Mouse (Mus musculus): Measurements from ENCODE around the gene Nodal. TPM values are rescaled to one million over a fixed set of nuclear protein-coding genes. Genes with fewer than 3 reads are reported as not detected.

Nodal gene
- polyA plus RNA-seq (2012; rRNA removed), result 0.09 and 0.12 TPM in 2 replicates

DNA sequence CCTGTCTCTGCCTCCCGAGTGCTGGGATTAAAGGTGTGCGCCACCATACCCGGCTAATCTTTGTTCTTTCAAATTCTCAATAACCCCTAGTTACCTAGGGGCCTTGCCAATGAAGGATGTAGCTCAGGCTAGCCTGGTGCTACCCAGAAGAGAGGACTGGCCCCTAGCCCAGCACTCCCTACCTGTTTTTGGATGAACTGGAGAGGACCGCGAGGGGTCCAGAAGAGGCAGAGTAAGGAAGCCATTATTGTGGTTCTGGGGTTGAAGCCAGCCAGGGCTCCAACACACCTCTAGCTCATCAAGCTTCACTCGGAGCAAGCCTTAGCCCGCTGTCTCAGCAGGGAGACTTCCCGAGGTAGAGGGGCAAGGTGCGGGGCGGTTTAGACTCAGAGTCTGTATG lies at the start of gene Nodal:
Gene Nodal (plus strand): TSS at position 301 of the 400 bp plus-strand sequence.
- no peak for DNase-seq (ENCODE audit: low read depth)
- TF ChIP-seq CTCF (IDR thresholded peaks at IDR 0.05; ENCODE audit: borderline replicate concordance, extremely low read depth, insufficient read depth, insufficient read length) (no peak), POLR2A (IDR thresholded peaks at IDR 0.05; ENCODE audit: borderline replicate concordance, extremely low read depth, insufficient read depth, insufficient read length, poor library complexity, severe bottlenecking) (no peak)

DNA sequence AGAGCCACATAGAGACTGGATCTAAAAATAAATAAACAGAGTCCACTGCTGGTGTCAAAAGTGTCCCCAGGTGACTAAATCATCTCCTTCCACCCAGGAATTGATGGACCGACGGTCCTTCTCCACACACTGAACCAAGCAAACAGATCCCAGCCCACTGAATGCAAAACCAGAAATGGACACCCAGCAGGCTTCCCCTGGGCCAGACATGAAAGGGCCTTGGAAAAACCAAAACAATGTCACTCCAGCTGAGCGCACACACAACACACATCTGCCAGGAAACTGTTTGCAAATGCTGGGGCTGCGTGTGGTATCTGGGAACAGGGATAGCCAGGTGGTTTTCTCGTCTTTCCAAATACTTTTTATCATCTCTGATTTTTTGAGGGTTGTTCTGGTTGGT lies 48.0 kb upstream of the Nodal start:
- no peak for DNase-seq (ENCODE audit: low read depth)
- TF ChIP-seq CTCF (IDR thresholded peaks at IDR 0.05; ENCODE audit: borderline replicate concordance, extremely low read depth, insufficient read depth, insufficient read length), result no peak
- TF ChIP-seq POLR2A (IDR thresholded peaks at IDR 0.05; ENCODE audit: borderline replicate concordance, extremely low read depth, insufficient read depth, insufficient read length, poor library complexity, severe bottlenecking), result no peak

DNA sequence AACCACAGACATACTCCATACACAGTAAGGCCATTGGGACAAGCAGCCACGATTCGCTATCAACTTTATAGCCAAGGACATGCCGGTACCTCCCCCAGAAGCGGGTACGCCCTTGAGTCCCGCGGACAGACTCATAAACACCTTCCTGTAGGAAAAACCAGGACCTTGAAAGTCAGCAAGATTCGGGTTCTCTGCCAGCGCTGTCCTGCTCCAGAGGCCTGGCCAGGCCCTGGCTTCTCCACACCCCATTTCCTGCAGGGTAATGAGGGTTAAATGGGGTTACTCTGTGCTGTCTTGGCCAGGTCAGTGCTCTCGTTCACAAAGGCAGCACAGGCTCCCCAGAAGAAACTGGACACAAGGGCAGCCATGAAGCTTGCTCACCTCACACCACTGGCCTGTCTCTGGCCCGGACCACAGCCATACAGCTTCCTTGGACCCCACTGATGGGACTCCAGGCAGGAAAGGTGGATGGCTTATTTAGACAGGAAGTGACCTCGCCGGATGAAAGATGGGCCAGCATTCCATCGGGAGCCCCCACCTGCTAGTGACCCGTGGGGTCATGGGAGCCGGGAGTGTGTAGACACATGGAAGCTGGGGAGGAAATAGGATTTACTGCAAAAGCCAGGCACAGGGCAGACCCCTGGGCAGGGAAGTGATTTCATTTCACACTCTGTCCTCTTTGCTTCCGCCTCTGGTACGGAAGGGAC lies 47.3 kb upstream of the Nodal start:
- DNase-seq (ENCODE audit: low read depth), result peak; percentile 8
- TF ChIP-seq CTCF (IDR thresholded peaks at IDR 0.05; ENCODE audit: borderline replicate concordance, extremely low read depth, insufficient read depth, insufficient read length) (no peak), POLR2A (IDR thresholded peaks at IDR 0.05; ENCODE audit: borderline replicate concordance, extremely low read depth, insufficient read depth, insufficient read length, poor library complexity, severe bottlenecking) (no peak)

DNA sequence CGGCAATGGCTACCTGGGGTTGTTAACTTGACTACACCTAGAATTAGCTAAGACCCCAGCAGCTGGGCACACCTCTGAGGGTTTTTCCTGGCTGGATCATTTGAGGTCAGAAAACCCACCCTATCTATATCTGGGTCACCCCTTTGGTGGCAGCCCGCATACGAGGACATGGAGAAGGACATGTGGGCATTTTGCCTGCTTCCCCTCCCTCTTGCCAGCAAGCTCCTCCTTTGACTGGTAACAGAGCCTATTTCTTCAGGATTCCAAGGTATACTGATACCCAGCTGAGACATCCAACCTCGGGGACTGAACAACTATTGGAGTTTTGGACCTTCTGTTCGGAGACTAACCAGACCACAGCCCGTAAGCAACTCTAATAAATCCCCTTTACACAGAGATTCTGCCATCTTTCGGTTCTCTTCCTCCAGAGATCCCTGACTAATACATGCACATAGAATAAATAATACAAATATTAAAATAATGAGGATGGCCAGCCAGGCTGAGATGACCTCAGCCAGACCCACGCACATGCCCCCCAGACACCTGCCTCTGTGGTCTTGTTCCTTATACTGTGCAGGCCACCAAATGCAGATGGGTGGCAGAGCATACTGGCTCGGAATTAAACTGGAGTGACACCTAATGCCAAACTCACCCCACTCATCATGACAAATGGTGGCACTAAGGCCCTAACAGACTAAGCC lies 45.7 kb upstream of the Nodal start:
- DNase-seq (ENCODE audit: low read depth), result no peak
- no peak for TF ChIP-seq CTCF (IDR thresholded peaks at IDR 0.05; ENCODE audit: borderline replicate concordance, extremely low read depth, insufficient read depth, insufficient read length)
- no peak for TF ChIP-seq POLR2A (IDR thresholded peaks at IDR 0.05; ENCODE audit: borderline replicate concordance, extremely low read depth, insufficient read depth, insufficient read length, poor library complexity, severe bottlenecking)

DNA sequence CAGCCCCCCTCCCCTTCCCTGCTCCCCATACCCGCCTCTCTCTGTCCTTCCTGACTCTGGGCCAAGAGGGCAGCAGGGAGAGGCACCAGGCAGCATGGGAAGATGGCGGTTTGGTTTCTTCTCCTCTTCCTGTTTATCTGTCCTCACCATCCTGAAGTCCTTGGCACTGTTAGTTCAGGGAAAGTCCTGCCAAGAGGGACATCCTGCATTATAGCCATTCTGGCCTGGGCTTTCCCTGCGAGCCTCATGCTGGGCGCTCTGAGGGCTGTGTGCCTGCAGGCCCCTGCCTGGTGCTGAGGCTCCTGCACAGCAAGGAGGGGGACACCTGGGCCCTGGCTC lies 45.2 kb upstream of the Nodal start:
- DNase-seq (ENCODE audit: low read depth), result peak; percentile 9
- TF ChIP-seq POLR2A (IDR thresholded peaks at IDR 0.05; ENCODE audit: borderline replicate concordance, extremely low read depth, insufficient read depth, insufficient read length, poor library complexity, severe bottlenecking) (no peak), CTCF (IDR thresholded peaks at IDR 0.05; ENCODE audit: borderline replicate concordance, extremely low read depth, insufficient read depth, insufficient read length) (no peak)

- TF ChIP-seq CTCF (IDR thresholded peaks at IDR 0.05; ENCODE audit: borderline replicate concordance, extremely low read depth, insufficient read depth, insufficient read length) (no peak), POLR2A (IDR thresholded peaks at IDR 0.05; ENCODE audit: borderline replicate concordance, extremely low read depth, insufficient read depth, insufficient read length, poor library complexity, severe bottlenecking) (no peak)
- no peak for DNase-seq (ENCODE audit: low read depth)
Observed at GRCm38 (mm10) chr10:61374076-61374475, 43.7 kb upstream of the Nodal start.

GRCm38 (mm10) chr10:61374771-61375481 lies 42.8 kb upstream of the Nodal start:
- no peak for DNase-seq (ENCODE audit: low read depth)
- no peak for TF ChIP-seq CTCF (IDR thresholded peaks at IDR 0.05; ENCODE audit: borderline replicate concordance, extremely low read depth, insufficient read depth, insufficient read length)
- TF ChIP-seq POLR2A (IDR thresholded peaks at IDR 0.05; ENCODE audit: borderline replicate concordance, extremely low read depth, insufficient read depth, insufficient read length, poor library complexity, severe bottlenecking), result no peak

DNA sequence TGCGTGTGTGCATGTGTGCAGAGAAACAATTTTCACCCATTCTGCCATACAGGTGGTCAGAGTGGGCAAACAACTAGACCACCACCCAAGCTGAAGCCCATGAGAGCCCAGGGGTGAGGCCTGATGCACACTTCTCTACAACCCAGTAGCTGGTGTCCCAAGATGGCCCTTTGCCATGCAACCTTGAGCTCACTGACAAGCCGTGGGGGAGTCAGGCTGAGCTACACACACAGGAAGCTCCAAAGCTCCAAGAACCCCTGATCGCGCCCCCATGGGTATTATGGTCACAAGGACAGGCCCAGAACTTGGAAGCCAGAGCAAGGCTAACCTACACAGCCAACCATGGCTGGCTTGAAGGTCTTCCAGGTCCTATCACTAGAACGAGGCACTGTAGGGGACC lies 39.7 kb upstream of the Nodal start:
- no peak for DNase-seq (ENCODE audit: low read depth)
- TF ChIP-seq CTCF (IDR thresholded peaks at IDR 0.05; ENCODE audit: borderline replicate concordance, extremely low read depth, insufficient read depth, insufficient read length), result no peak
- TF ChIP-seq POLR2A (IDR thresholded peaks at IDR 0.05; ENCODE audit: borderline replicate concordance, extremely low read depth, insufficient read depth, insufficient read length, poor library complexity, severe bottlenecking), result no peak

DNA sequence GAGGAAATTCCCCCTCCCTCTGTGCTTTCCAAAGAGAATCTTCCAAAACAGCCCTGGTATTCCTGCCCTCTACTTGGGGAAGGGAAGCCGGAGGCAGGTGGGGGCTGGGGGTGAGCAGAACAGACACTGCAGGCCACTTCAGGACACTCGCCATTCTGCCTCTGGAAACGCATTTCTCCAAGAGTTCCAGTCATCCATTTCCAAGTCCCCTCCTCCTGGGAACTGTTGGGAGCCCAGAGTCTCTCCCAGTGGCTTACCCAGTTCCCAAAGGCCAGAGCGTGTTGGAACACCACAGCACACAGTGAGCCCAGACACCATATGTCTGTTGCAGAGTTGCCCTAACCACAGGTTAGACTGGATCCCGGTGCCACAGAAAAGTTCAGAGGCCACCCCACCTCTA lies 39.1 kb upstream of the Nodal start:
- TF ChIP-seq POLR2A (IDR thresholded peaks at IDR 0.05; ENCODE audit: borderline replicate concordance, extremely low read depth, insufficient read depth, insufficient read length, poor library complexity, severe bottlenecking) (no peak), CTCF (IDR thresholded peaks at IDR 0.05; ENCODE audit: borderline replicate concordance, extremely low read depth, insufficient read depth, insufficient read length) (no peak)
- DNase-seq (ENCODE audit: low read depth), result no peak

DNA sequence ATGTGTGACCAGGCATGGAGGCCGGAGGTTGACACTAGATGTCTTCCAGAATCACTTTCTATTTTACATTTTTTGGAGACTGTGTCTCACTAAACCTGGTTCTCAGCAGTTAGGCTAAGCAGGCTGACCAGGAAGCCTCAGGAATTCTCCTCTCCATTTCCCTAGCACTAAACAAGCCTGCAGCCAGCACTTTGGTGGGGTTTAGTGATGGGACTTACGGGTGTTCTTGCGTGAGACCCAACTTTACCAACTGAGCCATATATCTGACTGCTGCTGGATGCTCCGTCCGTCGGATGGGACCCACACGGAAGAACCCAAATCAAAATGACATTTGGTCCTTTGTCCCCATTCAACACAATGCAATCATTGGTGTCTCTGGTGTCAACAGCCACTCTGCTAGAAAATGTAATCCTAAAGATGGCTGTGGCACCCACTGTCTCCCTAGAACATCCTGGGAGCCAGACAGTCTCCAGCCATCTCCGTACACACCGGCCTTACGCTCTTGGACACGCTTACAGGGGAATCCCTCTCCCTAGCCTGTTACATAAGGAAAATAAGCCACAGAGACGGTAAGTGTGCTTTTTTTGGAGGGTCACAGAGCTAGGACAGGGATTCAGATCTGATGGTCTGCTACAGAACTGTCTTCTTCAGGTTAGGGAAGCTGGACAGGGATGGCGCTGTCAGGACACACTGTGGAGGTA lies 38.3 kb upstream of the Nodal start:
- DNase-seq (ENCODE audit: low read depth), result no peak
- TF ChIP-seq POLR2A (IDR thresholded peaks at IDR 0.05; ENCODE audit: borderline replicate concordance, extremely low read depth, insufficient read depth, insufficient read length, poor library complexity, severe bottlenecking), result no peak
- no peak for TF ChIP-seq CTCF (IDR thresholded peaks at IDR 0.05; ENCODE audit: borderline replicate concordance, extremely low read depth, insufficient read depth, insufficient read length)

DNA sequence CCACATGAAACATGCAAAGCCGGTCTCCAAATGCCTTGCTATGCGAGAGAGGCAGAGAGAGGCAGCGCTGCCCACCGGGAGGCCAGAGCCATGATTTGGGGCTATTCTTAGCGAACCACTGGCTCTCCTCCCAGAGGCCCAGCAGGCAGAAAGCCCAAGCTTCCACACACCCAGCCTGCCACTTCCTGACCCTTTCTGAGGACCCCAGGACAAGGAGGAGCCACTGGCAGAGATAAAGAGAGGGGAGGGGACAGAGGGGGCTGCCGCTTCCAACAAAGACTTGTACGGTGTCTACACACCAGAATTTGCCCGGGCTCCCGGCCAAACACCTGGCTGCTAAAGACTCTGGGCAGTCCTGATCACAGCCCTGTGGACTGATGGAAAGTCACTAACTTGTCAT lies 37.6 kb upstream of the Nodal start:
- TF ChIP-seq CTCF (IDR thresholded peaks at IDR 0.05; ENCODE audit: borderline replicate concordance, extremely low read depth, insufficient read depth, insufficient read length) (no peak), POLR2A (IDR thresholded peaks at IDR 0.05; ENCODE audit: borderline replicate concordance, extremely low read depth, insufficient read depth, insufficient read length, poor library complexity, severe bottlenecking) (no peak)
- peak; percentile 46 for DNase-seq (ENCODE audit: low read depth)

Measured in brain, embryonic 14.5 days (tissue).